Mouse (Mus musculus) heart, embryonic 12.5 days (tissue): Measurements from ENCODE around the gene Map2k7. TPM values are rescaled to one million over a fixed set of nuclear protein-coding genes. Genes with fewer than 3 reads are reported as not detected.

Source experiments
- ATAC-seq: fragments of 200-750 bp; cut with Nextera tagmentation; 2 replicates; pipeline ENCODE4 v1.8.0; 2017; ENCODE audit warnings: moderate TSS enrichment, moderate library complexity; ENCODE audit not compliant: insufficient number of reproducible peaks, low FRiP score
- H3K27ac ChIP-seq: fragments of 300-500 bp; sonication (generic); 2 replicates; pipeline ENCODE4 v1.5.1; 2016; ENCODE audit warnings: mild to moderate bottlenecking, moderate library complexity; ENCODE audit not compliant: poor library complexity, severe bottlenecking
- H3K27me3 ChIP-seq: fragments of 300-500 bp; sonication (generic); replicated peaks from 2 replicates; pipeline ENCODE4 v1.6.1; 2016; ENCODE audit warnings: mild to moderate bottlenecking, moderate library complexity
- H3K36me3 ChIP-seq: fragments of 300-500 bp; sonication (generic); 2 replicates; pipeline ENCODE4 v1.6.1; 2016; ENCODE audit warnings: mild to moderate bottlenecking, moderate library complexity
- H3K4me1 ChIP-seq: fragments of 300-500 bp; sonication (generic); replicated peaks from 2 replicates; pipeline ENCODE4 v1.6.1; 2016; ENCODE audit warnings: mild to moderate bottlenecking
- H3K4me2 ChIP-seq: fragments of 300-500 bp; sonication (generic); 2 replicates; pipeline ENCODE4 v1.6.1; 2016; ENCODE audit warnings: mild to moderate bottlenecking, moderate library complexity
- H3K4me3 ChIP-seq: fragments of 300-500 bp; sonication (generic); 2 replicates; pipeline ENCODE4 v1.5.1; 2016; ENCODE audit warnings: mild to moderate bottlenecking
- H3K9ac ChIP-seq: fragments of 300-500 bp; sonication (generic); 2 replicates; pipeline ENCODE4 v1.6.1; 2016; ENCODE audit warnings: mild to moderate bottlenecking, moderate library complexity
- H3K9me3 ChIP-seq: fragments of 300-500 bp; sonication (generic); replicated peaks from 2 replicates; pipeline ENCODE4 v1.6.1; 2016; ENCODE audit warnings: mild to moderate bottlenecking, moderate library complexity
- WGBS: fragments of 180-500 bp; shearing (Covaris S2); methylation state at CpG from one replicate; pipeline ENCODE4 v1.1.7; 2016; 5-methylcytosine and 5-hydroxymethylcytosine counted together
- polyA plus RNA-seq: library from polyadenylated mRNA; unstranded; fragments of >200 nt; fragmentation: Nextera tagmentation; extraction: Ambion mirVana; gene quantifications from 2 replicates; pipeline ENCODE4 v1.2.1, GENCODE M21; 2016

Map2k7 gene
- polyA plus RNA-seq, 1 experiment from 2014 or later: 32.2 TPM

DNA sequence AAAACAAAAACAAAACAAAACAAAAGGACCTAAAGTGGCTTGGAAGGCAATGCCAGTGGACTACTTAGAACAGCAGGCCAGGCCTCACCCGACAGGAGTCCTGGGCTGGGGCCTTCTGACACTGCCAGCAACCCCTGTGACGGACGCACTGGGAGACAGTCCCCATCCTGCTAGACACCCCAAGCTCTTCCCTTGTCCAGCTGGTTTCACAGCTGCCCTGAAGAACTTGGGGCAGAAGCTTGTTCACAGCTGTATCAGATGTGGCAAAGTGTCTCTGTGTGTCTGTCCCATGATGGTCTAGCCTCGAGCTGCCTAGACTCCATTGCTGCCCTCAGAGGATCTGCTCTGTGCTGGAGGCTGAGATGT lies 21.2 kb downstream of the Map2k7 start:
- ATAC-seq: no peak
- no peaks in the 10 kb centered on the region for H3K27me3 ChIP-seq
- peaks cover 26% of the 10 kb centered on the region for H3K4me1 ChIP-seq
- 0 out of 2 replicates have a peak overlapping the region, but pooled peaks have one; percentile 52 for H3K27ac ChIP-seq
- H3K9me3 ChIP-seq: no peaks in the 10 kb centered on the region
- H3K4me2 ChIP-seq: peak overlapping the region; percentile 92; the same call in 1 of the 2 replicates
- 77% methylated on average over 4 of the region's 4 CpGs for WGBS
- peak overlapping the region; percentile 32; the same call in 1 of the 2 replicates for H3K9ac ChIP-seq
- peaks cover 78% of the 10 kb centered on the region for H3K36me3 ChIP-seq
- no peak overlapping the region for H3K4me3 ChIP-seq

GRCm38 (mm10) chr8:4263105-4263791 lies 24.7 kb downstream of the Map2k7 start:
- Histone ChIP-seq H3K9me3 (no peaks in the 10 kb centered on the region), H3K9ac (no peak overlapping the region), H3K27ac (no peak overlapping the region), H3K4me2 (no peak overlapping the region), H3K27me3 (no peaks in the 10 kb centered on the region), H3K4me1 (peaks cover 10% of the 10 kb centered on the region), H3K4me3 (no peak overlapping the region), H3K36me3 (peaks cover 87% of the 10 kb centered on the region)
- 84% methylated on average over 8 of the region's 8 CpGs for WGBS
- ATAC-seq: no peak

- 87% methylated on average over 15 of the region's 15 CpGs for WGBS
- Histone ChIP-seq H3K9me3 (no peaks in the 10 kb centered on the region), H3K36me3 (peaks cover 97% of the 10 kb centered on the region), H3K27me3 (no peaks in the 10 kb centered on the region), H3K4me2 (no peak overlapping the region), H3K4me1 (no peaks in the 10 kb centered on the region), H3K4me3 (no peak overlapping the region), H3K9ac (no peak overlapping the region), H3K27ac (no peak overlapping the region)
- no peak for ATAC-seq
Observed at GRCm38 (mm10) chr8:4265160-4265914, 26.8 kb downstream of the Map2k7 start.

- H3K9ac ChIP-seq: no peak overlapping the region
- ATAC-seq: 0 out of 2 replicates have a peak, but pooled peaks have one; percentile 51
- no peak overlapping the region for H3K4me2 ChIP-seq
- H3K4me1 ChIP-seq: no peaks in the 10 kb centered on the region
- WGBS: 74% methylated on average over 15 of the region's 15 CpGs
- no peak overlapping the region for H3K4me3 ChIP-seq
- no peaks in the 10 kb centered on the region for H3K27me3 ChIP-seq
- no peak overlapping the region for H3K27ac ChIP-seq
- no peaks in the 10 kb centered on the region for H3K9me3 ChIP-seq
- peaks cover 95% of the 10 kb centered on the region for H3K36me3 ChIP-seq
Observed at GRCm38 (mm10) chr8:4267627-4268026, 29.1 kb downstream of the Map2k7 start.

DNA sequence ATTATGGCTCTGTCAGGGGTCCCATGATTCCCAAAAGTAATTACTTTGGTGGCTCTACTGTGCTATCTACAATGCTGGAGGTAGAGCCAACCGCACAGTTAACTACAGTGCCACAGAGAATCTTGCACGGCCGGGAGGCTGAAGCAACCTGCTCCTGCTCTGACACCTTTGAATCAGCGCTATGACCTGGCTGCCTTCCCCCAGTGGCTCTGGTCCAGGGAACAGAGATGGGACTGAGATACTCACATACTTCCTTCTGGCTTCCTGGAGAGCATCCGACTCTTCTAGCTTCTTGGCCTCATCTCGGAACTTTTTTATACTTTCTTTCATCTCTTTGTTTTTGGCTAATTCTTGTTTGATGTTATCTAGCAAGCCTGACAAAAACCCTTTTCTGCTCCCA lies 31.1 kb downstream of the Map2k7 start:
- H3K4me3 ChIP-seq: no peak overlapping the region
- WGBS: 90% methylated on average over 6 of the region's 6 CpGs
- no peak for ATAC-seq

DNA sequence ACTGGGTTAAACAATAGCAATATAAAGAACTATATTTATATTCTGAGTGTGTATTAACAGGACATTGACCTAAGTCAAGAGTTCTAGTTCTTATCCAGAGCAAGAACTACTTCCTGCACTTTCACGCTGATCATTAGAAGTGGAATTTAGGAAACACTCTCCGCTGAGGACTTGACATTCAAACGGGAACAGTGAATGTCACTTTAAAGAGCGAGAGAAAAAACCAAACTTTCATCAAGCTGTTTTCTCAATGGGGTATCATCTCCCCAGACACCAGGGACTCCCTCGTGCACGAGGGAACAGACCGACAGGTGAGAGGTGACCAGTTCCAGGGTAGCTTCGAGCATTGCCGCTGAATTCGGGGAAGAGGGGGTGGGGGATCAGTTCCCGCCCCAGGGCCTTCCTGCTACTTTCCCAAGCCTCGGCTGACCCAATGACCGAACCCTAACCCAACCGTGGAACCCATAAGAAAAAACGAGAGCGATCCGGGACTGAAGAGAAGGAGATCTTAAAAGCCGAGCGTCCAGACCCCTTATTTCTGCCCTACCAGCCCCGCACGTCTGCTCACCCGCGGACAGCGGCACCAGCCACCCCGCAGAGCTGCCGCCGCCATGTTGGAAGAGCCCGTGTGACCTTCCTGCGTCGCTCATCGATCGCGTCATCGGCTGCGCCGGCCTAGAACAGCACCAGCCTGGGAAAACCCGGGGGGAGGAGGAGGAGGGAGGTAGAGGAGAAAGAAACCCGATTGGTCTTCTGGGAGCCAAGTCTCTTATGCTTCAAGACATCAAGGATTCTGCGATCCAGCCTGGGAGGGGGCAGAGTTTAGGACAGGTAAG lies 37.0 kb downstream of the Map2k7 start, which contains the start of gene Timm44:
Gene Timm44, minus strand, starts transcription at position 639 of the 836 bp plus-strand sequence.
- H3K4me2 ChIP-seq: peak within 1 kb of the TSS; percentile 73
- H3K27me3 ChIP-seq: no peaks in the 10 kb centered on the region
- peak within 1 kb of the TSS; percentile 32; the same call in 1 of the 2 replicates for H3K27ac ChIP-seq
- under 1% methylated on average over 39 of the region's 39 CpGs for WGBS
- peaks cover 34% of the 10 kb centered on the region for H3K36me3 ChIP-seq
- peaks cover 9% of the 10 kb centered on the region; the same call in 1 of the 2 replicates for H3K4me1 ChIP-seq
- peak; percentile 95 for ATAC-seq
- no peaks in the 10 kb centered on the region for H3K9me3 ChIP-seq
- H3K9ac ChIP-seq: peak within 1 kb of the TSS; percentile 75
- H3K4me3 ChIP-seq: peak within 1 kb of the TSS; percentile 61

More for the DNA sequence above, 31.1 kb downstream of the Map2k7 start:
- Histone ChIP-seq H3K36me3 (peaks cover 90% of the 10 kb centered on the region), H3K4me1 (peaks cover 4% of the 10 kb centered on the region; the same call in 1 of the 2 replicates), H3K27ac (no peak overlapping the region), H3K27me3 (no peaks in the 10 kb centered on the region), H3K9ac (no peak overlapping the region), H3K9me3 (no peaks in the 10 kb centered on the region), H3K4me2 (no peak overlapping the region)

DNA sequence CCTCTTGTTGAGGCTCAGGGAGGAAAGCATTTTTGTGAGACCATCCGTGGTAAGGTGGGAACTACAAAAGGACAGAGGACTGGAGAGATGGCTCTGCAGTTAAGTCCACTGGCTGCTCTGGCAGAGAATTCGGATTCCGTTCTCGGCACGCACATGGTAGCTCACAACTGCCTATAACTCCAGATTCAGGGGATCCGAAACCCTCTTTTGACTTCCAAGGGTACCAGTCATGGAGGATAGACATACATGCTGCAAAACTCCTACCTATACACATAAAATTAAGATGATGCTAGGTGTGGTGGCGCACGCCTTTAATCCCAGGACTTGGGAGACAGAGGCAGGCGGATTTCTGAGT lies 37.5 kb downstream of the Map2k7 start:
- no peaks in the 10 kb centered on the region for H3K9me3 ChIP-seq
- peak overlapping the region; percentile 75 for H3K9ac ChIP-seq
- H3K27ac ChIP-seq: peak overlapping the region; percentile 32; the same call in 1 of the 2 replicates
- H3K4me1 ChIP-seq: peaks cover 9% of the 10 kb centered on the region; the same call in 1 of the 2 replicates
- H3K27me3 ChIP-seq: no peaks in the 10 kb centered on the region
- WGBS: 25% methylated on average over 9 of the region's 9 CpGs
- ATAC-seq: peak; percentile 43; the same call in 1 of the 2 replicates
- H3K4me2 ChIP-seq: peak overlapping the region; percentile 73
- H3K36me3 ChIP-seq: peaks cover 28% of the 10 kb centered on the region
- peak overlapping the region; percentile 61 for H3K4me3 ChIP-seq

DNA sequence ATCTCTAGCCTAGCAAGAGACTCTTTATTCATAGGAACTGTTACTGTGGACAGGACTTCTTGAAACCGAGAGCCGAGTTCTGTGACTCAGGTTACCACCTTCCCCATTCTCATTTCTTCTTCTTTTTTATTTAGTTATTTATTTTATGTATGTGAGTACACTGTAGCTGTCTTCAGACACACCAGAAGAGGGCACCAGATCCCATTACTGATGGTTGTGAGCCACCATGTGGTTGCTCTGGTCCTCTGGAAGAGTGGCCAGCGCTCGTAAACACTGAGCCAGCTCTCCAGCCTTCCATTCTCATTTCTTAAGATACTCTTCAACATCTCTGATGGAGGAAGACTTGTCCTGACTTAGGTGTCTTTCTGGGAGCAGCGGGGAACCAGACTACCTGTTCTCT lies 54.2 kb downstream of the Map2k7 start:
- WGBS: 88% methylated on average over 5 of the region's 5 CpGs

More for the DNA sequence above, 54.2 kb downstream of the Map2k7 start:
- H3K4me3 ChIP-seq: no peak overlapping the region
- H3K36me3 ChIP-seq: peaks cover 84% of the 10 kb centered on the region
- H3K4me1 ChIP-seq: no peaks in the 10 kb centered on the region
- no peak for ATAC-seq
- no peak overlapping the region for H3K4me2 ChIP-seq
- H3K9ac ChIP-seq: no peak overlapping the region
- H3K9me3 ChIP-seq: no peaks in the 10 kb centered on the region
- no peaks in the 10 kb centered on the region for H3K27me3 ChIP-seq
- H3K27ac ChIP-seq: no peak overlapping the region

Other genes with a start within 250 kb of the Map2k7 start
- not detected in 2 replicates for gene Cd209f, start 132.9 kb upstream of the Map2k7 start, polyA plus RNA-seq
- gene Cd209g, start 104.6 kb upstream of the Map2k7 start, polyA plus RNA-seq: not detected in 2 replicates
- gene Evi5l, start 72.2 kb upstream of the Map2k7 start, polyA plus RNA-seq: 15.2 and 18.4 TPM in 2 replicates
- 0.18 and 0.24 TPM in 2 replicates for gene Prr36, start 21.3 kb upstream of the Map2k7 start, polyA plus RNA-seq
- 0.28 TPM in 1 of 2 replicates, not detected in the other for gene Lrrc8e, start 11.9 kb upstream of the Map2k7 start, polyA plus RNA-seq
- gene Gm49320, start 125 bp downstream of the Map2k7 start, polyA plus RNA-seq: 0.58 TPM in 1 of 2 replicates, not detected in the other
- gene Tgfbr3l, start 9.5 kb downstream of the Map2k7 start, polyA plus RNA-seq: 3.1 and 4.6 TPM in 2 replicates
- 41.0 and 41.5 TPM in 2 replicates for gene Snapc2, start 14.3 kb downstream of the Map2k7 start, polyA plus RNA-seq
- 36.1 and 36.2 TPM in 2 replicates for gene Ctxn1, start 20.5 kb downstream of the Map2k7 start, polyA plus RNA-seq
- gene Timm44, start 37.2 kb downstream of the Map2k7 start, polyA plus RNA-seq: 59.0 and 66.8 TPM in 2 replicates
- 12.2 and 14.0 TPM in 2 replicates for gene Ccl25, start 86.5 kb downstream of the Map2k7 start, polyA plus RNA-seq
- 211 and 217 TPM in 2 replicates for gene Elavl1, start 86.7 kb downstream of the Map2k7 start, polyA plus RNA-seq